Mouse (Mus musculus): ENCODE data around the gene Etfb. TPM values are rescaled to one million over a fixed set of nuclear protein-coding genes. Genes with fewer than 3 reads are reported as not detected.
A peak's percentile ranks its signal among the peaks of the same experiment; 100 is the strongest.

The Etfb gene
- polyA plus RNA-seq, 1 experiment from 2014 or later: 140 TPM

GRCm38 (mm10) chr7:43442684-43443083 lies 1.2 kb upstream of the Etfb start:
- no peaks in the 10 kb centered on the region for H3K36me3 ChIP-seq (ENCODE audit: control insufficient read depth, insufficient read depth, low read length)
- ATAC-seq: 0 out of 2 replicates have a peak, but pooled peaks have one; percentile 1
- H3K4me3 ChIP-seq (ENCODE audit: low read length): peak overlapping the region; percentile 61
- peaks cover 18% of the 10 kb centered on the region for H3K4me1 ChIP-seq (ENCODE audit: control insufficient read depth, insufficient read depth, low read depth, low read length)
- peak overlapping the region; percentile 93 for H3K27ac ChIP-seq (ENCODE audit: low read depth, low read length)
- H3K4me2 ChIP-seq (ENCODE audit: low read length): peak overlapping the region; percentile 94
- WGBS: 13% methylated on average over 9 of the region's 9 CpGs
- no peaks in the 10 kb centered on the region for H3K9me3 ChIP-seq (ENCODE audit: control insufficient read depth, low read length)
- H3K9ac ChIP-seq (ENCODE audit: low read depth, low read length): peak overlapping the region; percentile 77
- no peaks in the 10 kb centered on the region for H3K27me3 ChIP-seq (replicated peaks; ENCODE audit: control insufficient read depth, insufficient read depth, low read length)

GRCm38 (mm10) chr7:43443126-43443916 lies 562 bp upstream of the Etfb start:
- H3K27ac ChIP-seq (ENCODE audit: low read depth, low read length): peak overlapping the region; percentile 93
- under 1% methylated on average over 36 of the region's 36 CpGs for WGBS
- no peaks in the 10 kb centered on the region for H3K36me3 ChIP-seq (ENCODE audit: control insufficient read depth, insufficient read depth, low read length)
- H3K4me1 ChIP-seq (ENCODE audit: control insufficient read depth, insufficient read depth, low read depth, low read length): peaks cover 18% of the 10 kb centered on the region
- peak overlapping the region; percentile 94 for H3K4me2 ChIP-seq (ENCODE audit: low read length)
- peak overlapping the region; percentile 77 for H3K9ac ChIP-seq (ENCODE audit: low read depth, low read length)
- H3K4me3 ChIP-seq (ENCODE audit: low read length): peak overlapping the region; percentile 61
- ATAC-seq: peak; percentile 83
- H3K9me3 ChIP-seq (ENCODE audit: control insufficient read depth, low read length): no peaks in the 10 kb centered on the region
- H3K27me3 ChIP-seq (replicated peaks; ENCODE audit: control insufficient read depth, insufficient read depth, low read length): no peaks in the 10 kb centered on the region

- Histone ChIP-seq H3K9me3 (ENCODE audit: control insufficient read depth, low read length) (no peaks in the 10 kb centered on the region), H3K27ac (ENCODE audit: low read depth, low read length) (no peak overlapping the region), H3K27me3 (replicated peaks; ENCODE audit: control insufficient read depth, insufficient read depth, low read length) (no peaks in the 10 kb centered on the region), H3K36me3 (ENCODE audit: control insufficient read depth, insufficient read depth, low read length) (peaks cover 6% of the 10 kb centered on the region), H3K4me2 (ENCODE audit: low read length) (no peak overlapping the region), H3K9ac (ENCODE audit: low read depth, low read length) (no peak overlapping the region), H3K4me3 (ENCODE audit: low read length) (no peak overlapping the region), H3K4me1 (ENCODE audit: control insufficient read depth, insufficient read depth, low read depth, low read length) (peaks cover 13% of the 10 kb centered on the region)
- ATAC-seq: no peak
- WGBS: 93% methylated on average over 4 of the region's 4 CpGs
Measured at GRCm38 (mm10) chr7:43447801-43448200, 3.9 kb downstream of the Etfb start.

GRCm38 (mm10) chr7:43448246-43448645 lies 4.4 kb downstream of the Etfb start:
- H3K9ac ChIP-seq (ENCODE audit: low read depth, low read length): no peak overlapping the region
- H3K27ac ChIP-seq (ENCODE audit: low read depth, low read length): no peak overlapping the region
- no peaks in the 10 kb centered on the region for H3K27me3 ChIP-seq (replicated peaks; ENCODE audit: control insufficient read depth, insufficient read depth, low read length)
- H3K4me2 ChIP-seq (ENCODE audit: low read length): no peak overlapping the region
- no peak overlapping the region for H3K4me3 ChIP-seq (ENCODE audit: low read length)
- WGBS: 98% methylated on average over 2 of the region's 3 CpGs
- no peaks in the 10 kb centered on the region for H3K9me3 ChIP-seq (ENCODE audit: control insufficient read depth, low read length)
- peaks cover 10% of the 10 kb centered on the region for H3K4me1 ChIP-seq (ENCODE audit: control insufficient read depth, insufficient read depth, low read depth, low read length)
- H3K36me3 ChIP-seq (ENCODE audit: control insufficient read depth, insufficient read depth, low read length): peaks cover 9% of the 10 kb centered on the region
- ATAC-seq: no peak

GRCm38 (mm10) chr7:43449811-43450210 lies 5.9 kb downstream of the Etfb start:
- 98% methylated on average over 2 of the region's 2 CpGs for WGBS
- Histone ChIP-seq H3K27me3 (replicated peaks; ENCODE audit: control insufficient read depth, insufficient read depth, low read length) (no peaks in the 10 kb centered on the region), H3K4me3 (ENCODE audit: low read length) (no peak overlapping the region), H3K4me2 (ENCODE audit: low read length) (no peak overlapping the region), H3K9ac (ENCODE audit: low read depth, low read length) (no peak overlapping the region), H3K4me1 (ENCODE audit: control insufficient read depth, insufficient read depth, low read depth, low read length) (peaks cover 3% of the 10 kb centered on the region), H3K36me3 (ENCODE audit: control insufficient read depth, insufficient read depth, low read length) (peaks cover 17% of the 10 kb centered on the region), H3K9me3 (ENCODE audit: control insufficient read depth, low read length) (no peaks in the 10 kb centered on the region), H3K27ac (ENCODE audit: low read depth, low read length) (no peak overlapping the region)
- no peak for ATAC-seq

GRCm38 (mm10) chr7:43451726-43452125 lies 7.8 kb downstream of the Etfb start:
- Histone ChIP-seq H3K9me3 (ENCODE audit: control insufficient read depth, low read length) (no peaks in the 10 kb centered on the region), H3K4me3 (ENCODE audit: low read length) (no peak overlapping the region), H3K9ac (ENCODE audit: low read depth, low read length) (no peak overlapping the region), H3K27me3 (replicated peaks; ENCODE audit: control insufficient read depth, insufficient read depth, low read length) (no peaks in the 10 kb centered on the region), H3K4me2 (ENCODE audit: low read length) (no peak overlapping the region), H3K27ac (ENCODE audit: low read depth, low read length) (no peak overlapping the region), H3K4me1 (ENCODE audit: control insufficient read depth, insufficient read depth, low read depth, low read length) (no peaks in the 10 kb centered on the region), H3K36me3 (ENCODE audit: control insufficient read depth, insufficient read depth, low read length) (peaks cover 25% of the 10 kb centered on the region)
- no peak for ATAC-seq
- WGBS: 94% methylated on average over 11 of the region's 11 CpGs

GRCm38 (mm10) chr7:43452609-43453008 lies 8.7 kb downstream of the Etfb start:
- ATAC-seq: no peak
- peaks cover 34% of the 10 kb centered on the region for H3K36me3 ChIP-seq (ENCODE audit: control insufficient read depth, insufficient read depth, low read length)

GRCm38 (mm10) chr7:43453599-43454355 lies 9.9 kb downstream of the Etfb start:
- H3K36me3 ChIP-seq (ENCODE audit: control insufficient read depth, insufficient read depth, low read length): peaks cover 36% of the 10 kb centered on the region

More at GRCm38 (mm10) chr7:43452609-43453008, 8.7 kb downstream of the Etfb start:
- 50% methylated on average over 4 of the region's 4 CpGs for WGBS
- H3K4me2 ChIP-seq (ENCODE audit: low read length): no peak overlapping the region
- no peaks in the 10 kb centered on the region for H3K27me3 ChIP-seq (replicated peaks; ENCODE audit: control insufficient read depth, insufficient read depth, low read length)
- no peak overlapping the region for H3K4me3 ChIP-seq (ENCODE audit: low read length)
- no peak overlapping the region for H3K27ac ChIP-seq (ENCODE audit: low read depth, low read length)
- no peaks in the 10 kb centered on the region for H3K9me3 ChIP-seq (ENCODE audit: control insufficient read depth, low read length)
- no peaks in the 10 kb centered on the region for H3K4me1 ChIP-seq (ENCODE audit: control insufficient read depth, insufficient read depth, low read depth, low read length)
- H3K9ac ChIP-seq (ENCODE audit: low read depth, low read length): no peak overlapping the region

GRCm38 (mm10) chr7:43454371-43454770 lies 10.5 kb downstream of the Etfb start:
- no peak overlapping the region for H3K4me2 ChIP-seq (ENCODE audit: low read length)
- 92% methylated on average over 6 of the region's 6 CpGs for WGBS
- ATAC-seq: no peak
- no peak overlapping the region for H3K27ac ChIP-seq (ENCODE audit: low read depth, low read length)
- H3K9me3 ChIP-seq (ENCODE audit: control insufficient read depth, low read length): no peaks in the 10 kb centered on the region
- H3K4me1 ChIP-seq (ENCODE audit: control insufficient read depth, insufficient read depth, low read depth, low read length): no peaks in the 10 kb centered on the region
- peaks cover 36% of the 10 kb centered on the region for H3K36me3 ChIP-seq (ENCODE audit: control insufficient read depth, insufficient read depth, low read length)
- H3K4me3 ChIP-seq (ENCODE audit: low read length): no peak overlapping the region
- no peaks in the 10 kb centered on the region for H3K27me3 ChIP-seq (replicated peaks; ENCODE audit: control insufficient read depth, insufficient read depth, low read length)
- H3K9ac ChIP-seq (ENCODE audit: low read depth, low read length): no peak overlapping the region

More at GRCm38 (mm10) chr7:43453599-43454355, 9.9 kb downstream of the Etfb start:
- Histone ChIP-seq H3K4me2 (ENCODE audit: low read length) (no peak overlapping the region), H3K9ac (ENCODE audit: low read depth, low read length) (no peak overlapping the region), H3K27ac (ENCODE audit: low read depth, low read length) (no peak overlapping the region), H3K4me1 (ENCODE audit: control insufficient read depth, insufficient read depth, low read depth, low read length) (no peaks in the 10 kb centered on the region), H3K9me3 (ENCODE audit: control insufficient read depth, low read length) (no peaks in the 10 kb centered on the region), H3K4me3 (ENCODE audit: low read length) (no peak overlapping the region), H3K27me3 (replicated peaks; ENCODE audit: control insufficient read depth, insufficient read depth, low read length) (no peaks in the 10 kb centered on the region)
- WGBS: 87% methylated on average over 14 of the region's 14 CpGs
- no peak for ATAC-seq

Measured in hindbrain, embryonic 16.5 days (tissue).